Mouse (Mus musculus): ENCODE measurements around the gene Syngr4. TPM values are rescaled to one million over a fixed set of nuclear protein-coding genes. Genes with fewer than 3 reads are reported as not detected.
"Not testable (repeated sequence)": the region's sequence is repeated elsewhere in the genome, so short reads cannot be mapped to it uniquely, and the experiment has no call there.

The Syngr4 gene
- total RNA-seq, 2 experiments from 2014 or later, result not detected

DNA sequence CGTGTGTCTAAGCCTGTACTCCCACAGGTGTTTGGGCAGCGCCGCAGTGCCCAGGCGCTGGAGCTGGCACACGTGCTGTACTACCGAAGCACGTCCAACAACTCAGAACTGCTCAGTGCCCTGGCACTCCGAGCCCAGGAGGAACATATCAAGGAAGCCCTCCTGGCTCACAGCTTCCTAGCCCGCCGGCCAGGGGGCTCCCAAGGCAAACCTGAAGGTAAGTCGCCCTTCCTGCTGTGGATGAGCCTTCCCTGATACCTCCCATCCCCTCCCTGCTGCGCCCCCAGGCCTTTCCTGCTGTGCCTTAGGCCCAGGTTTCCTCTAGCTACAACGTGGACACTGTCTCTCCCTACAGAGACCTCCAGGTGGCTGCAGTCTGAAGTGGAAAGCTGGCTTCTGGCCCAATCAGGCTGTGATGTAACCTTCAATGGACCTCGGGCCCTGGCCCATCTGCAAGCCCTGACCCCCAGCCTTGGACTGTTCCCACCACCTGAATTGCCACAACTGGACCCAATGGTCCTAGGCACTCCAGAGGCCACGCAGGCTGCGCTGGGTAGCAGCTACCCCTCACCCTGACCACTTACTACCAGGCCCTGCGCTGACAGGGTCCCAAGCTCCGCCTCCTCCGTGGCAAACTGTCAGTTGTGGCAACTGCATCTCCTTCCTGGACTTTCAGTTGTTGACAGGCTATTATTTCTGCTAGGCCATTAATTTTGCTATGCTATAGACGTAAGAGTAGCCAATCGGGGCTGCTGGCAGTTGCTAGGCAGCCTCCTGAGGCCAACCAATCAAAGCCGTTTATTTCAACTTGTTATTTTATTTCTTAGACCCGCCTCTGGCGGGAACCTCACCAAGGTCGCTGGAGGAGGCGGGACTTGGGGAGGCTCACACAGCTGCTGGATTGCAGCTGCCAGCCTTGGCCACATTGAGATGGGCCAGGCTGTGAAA is 19.8 kb upstream of the Syngr4 start:
- peak; percentile 59 to 63 for DNase-seq (ENCODE audit: low spot score in 2 of 2)

DNA sequence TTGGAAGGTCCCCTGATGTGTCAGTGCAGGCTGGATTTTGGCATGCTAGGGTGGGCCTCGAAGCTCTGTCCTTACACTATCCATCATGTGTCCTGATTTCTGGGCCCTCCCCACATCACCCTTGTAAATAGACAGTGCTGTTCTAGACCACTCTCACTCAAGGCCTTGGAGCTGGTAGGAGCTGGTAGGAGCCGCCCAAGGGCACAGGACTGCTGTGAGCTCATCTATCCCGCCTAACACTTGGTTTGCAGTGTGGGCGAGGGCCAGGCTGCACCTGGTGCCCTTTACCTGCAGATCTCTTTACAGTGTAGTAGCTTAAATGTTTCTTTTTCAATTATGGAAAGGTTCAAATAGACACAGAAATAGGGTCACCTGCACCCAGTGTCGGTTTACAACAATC is 18.5 kb upstream of the Syngr4 start:
- no peak for DNase-seq (ENCODE audit: low spot score in 2 of 2)

DNA sequence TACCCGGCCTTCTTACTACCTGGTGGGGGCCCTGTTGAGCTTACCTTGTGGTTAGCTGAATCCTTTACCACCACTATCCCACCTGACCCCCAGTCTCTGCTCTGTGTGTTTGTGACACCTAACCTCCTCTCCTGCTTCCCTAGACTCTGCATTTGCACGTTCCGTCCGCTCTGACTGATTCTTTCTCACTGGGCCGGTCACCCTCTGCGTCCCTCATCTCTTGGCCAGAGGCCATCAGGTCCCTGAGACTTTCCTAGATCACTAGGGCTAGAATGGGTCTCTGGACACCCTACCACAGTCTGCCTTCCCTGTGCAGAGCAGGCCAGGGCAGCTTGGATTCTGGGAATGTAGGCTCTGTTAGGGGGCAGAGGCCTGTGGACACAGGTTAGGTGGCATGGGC is 17.6 kb upstream of the Syngr4 start:
- DNase-seq (ENCODE audit: low spot score in 2 of 2), result no peak

DNA sequence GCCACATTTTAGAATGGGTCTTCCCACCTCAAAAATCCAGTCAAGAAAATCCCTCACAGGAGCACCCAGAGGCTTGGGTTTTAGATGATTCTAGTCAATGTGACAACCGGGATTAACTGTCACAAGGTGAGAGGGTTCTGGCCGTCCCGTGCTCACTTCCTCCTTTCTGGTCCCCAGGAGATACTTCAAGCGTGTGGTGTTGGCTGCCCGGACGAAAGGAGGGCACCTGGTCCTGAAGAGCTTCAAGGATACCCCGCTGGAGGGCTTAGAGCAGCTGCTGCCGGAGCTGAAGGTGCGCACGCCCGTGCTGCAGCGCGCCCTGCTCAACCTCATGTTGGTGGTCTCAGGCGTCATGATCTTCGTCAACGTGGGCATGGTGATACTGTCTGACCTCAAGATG is 12.6 kb upstream of the Syngr4 start:
- DNase-seq (ENCODE audit: low spot score in 2 of 2), result no peak

DNA sequence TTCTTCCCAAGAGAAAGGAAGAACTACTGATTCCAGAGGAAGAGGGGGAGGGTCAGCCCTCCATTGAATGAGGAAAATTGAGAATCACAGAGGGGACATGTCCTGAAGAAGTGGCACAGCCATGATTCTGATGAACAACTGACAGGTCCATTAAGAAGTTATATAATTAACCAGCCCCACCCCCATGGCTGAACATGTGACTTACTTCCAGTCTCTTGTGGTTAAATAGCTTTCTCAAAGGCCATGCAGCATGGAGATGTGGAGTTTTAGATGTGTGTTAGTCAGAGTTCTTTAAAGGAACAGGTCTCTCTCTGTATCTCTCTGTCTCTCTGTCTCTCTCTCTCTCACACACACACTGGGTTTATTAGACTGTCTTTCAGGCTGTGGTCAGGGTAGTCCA is 11.9 kb upstream of the Syngr4 start:
- no peak for DNase-seq (ENCODE audit: low spot score in 2 of 2)

DNA sequence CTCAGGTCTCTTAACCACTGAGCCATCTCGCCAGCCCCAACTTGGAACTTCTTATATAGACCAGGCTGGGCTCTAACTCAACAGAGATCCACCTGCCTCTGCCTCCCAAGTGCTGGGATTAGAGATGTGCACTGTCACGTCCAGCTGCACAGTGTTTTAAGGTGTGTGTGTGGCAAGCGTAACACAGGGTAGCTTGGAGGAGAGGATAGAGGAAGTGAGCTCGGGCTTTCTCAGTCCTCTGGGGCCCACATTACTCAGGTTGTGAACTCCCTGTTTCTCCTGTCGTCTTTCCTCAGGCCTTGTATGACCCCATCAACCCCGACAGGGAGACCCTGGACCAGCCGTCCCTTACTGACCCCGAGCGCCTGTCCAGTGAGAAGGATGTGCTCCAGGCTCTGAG is 10.1 kb upstream of the Syngr4 start:
- DNase-seq (ENCODE audit: low spot score in 2 of 2), result no peak

DNA sequence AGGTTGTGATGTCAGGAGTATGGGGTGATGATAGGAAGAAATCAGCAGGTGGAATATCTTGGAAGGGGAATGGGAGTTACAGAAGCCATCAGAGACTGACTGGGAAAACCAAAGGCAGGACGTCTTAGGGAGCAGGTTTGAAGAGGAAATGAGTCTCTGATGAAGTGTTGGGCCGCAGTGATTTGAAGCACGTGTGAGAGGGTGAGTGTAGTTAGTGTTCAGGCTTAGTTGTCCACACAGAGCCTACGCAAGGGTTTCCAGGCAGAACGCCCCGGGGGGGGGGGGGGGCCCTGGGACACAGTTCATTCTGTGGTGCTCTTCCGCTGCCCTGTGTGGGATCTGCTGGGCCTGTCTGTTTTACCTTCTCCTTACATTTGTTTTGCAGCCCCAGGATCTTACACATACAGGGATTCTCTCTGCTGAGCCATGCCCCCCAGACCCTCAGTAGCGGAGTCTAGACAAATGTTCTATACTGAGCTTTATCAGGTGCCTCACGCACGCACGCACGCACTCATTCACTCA is 6.0 kb upstream of the Syngr4 start:
- DNase-seq (ENCODE audit: low spot score in 2 of 2), result no peak

DNA sequence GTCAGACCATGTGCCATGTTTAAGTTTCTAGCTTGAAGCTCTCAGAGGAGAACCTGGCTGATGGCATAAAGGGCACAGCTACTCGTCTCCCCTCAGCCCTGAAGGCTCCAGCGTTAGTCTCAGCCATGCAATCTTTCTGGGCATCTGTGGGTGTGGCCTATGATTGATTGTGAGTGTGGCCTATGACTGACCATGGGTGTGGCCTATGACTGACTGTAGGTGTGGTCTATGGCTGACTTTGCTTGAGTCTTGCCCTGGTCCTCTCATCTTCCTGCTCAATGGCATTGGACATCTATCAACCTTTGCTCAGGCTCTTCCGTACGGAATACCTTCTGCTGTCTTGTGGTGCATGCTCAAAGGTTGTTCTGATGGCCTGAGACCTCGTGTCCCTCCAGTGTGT is 5.0 kb upstream of the Syngr4 start:
- no peak for DNase-seq (ENCODE audit: low spot score in 2 of 2)

DNA sequence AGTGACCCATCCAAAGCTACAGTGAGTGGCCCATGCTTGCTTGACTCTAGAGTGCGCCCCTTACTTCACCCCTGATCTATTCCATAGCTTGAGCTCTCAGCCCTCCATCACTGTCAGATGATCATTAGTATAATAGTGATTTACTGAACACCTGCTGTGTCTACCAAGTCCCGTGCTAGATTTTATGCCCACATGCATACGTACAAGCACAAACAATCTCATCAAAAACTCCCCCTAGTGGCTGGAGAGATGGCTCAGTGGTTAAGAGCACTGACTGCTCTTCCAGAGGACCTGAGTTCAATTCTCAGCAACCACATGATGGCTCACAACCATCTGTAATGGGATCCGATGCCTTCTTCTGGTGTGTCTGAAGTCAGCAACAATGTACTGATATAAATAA is 1.6 kb upstream of the Syngr4 start:
- DNase-seq (ENCODE audit: low spot score in 2 of 2), result not testable (repeated sequence)

DNA sequence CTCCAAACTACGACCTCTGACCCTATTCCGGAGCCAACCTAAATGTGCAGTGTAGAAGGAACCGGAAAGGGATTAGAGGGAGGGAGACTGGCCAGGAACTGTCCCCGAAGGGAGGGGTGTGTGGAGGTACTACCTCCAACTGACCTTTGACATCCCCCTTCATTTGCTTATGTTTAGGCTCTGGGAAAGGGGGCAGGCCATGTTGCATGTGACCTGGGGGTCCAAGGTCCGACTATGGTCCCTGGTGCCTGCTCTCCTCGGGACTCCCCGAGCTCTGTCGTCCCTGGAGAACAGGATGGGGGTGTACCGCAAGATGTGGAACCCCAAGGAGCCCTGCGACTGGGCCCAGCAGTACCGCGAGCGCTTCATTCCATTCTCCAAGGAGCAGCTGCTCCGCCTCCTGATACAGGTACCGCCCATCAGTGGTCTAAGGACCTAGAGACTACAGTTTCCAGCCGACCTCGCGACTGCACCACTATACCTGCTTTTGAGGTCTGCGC is 794 bp upstream of the Syngr4 start:
- peak; percentile 47 to 53 for DNase-seq (ENCODE audit: low spot score in 2 of 2)

DNA sequence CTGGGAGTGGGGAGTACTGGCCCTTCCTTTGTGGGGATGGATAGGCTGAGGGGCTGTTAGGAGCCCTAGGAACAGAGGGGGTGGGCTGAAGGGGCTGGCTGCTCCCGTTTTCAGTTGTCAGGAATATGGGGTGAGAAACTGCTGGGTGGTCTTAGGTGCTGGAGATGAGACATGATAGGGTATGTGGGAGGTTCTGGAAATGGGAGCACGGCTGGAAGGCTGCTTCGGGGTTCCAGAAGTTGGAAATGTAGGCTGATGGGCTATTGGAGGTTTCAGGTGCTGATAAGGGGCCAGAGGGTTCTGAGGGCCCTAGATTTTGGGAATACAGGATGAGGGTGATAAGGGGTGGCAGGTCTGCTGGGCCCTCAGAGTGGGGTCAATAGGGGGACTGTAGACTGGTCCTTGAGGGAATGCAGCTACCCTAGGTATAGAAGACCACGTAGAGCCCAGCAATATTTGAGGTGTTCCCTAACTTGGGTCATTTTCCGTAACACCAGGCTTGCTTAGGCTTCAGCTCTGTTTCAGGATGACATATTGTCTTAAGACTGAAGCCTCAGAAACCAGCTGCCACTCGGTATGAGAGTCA is 490 bp downstream of the Syngr4 start:
- DNase-seq (ENCODE audit: low spot score in 2 of 2), result no peak

DNA sequence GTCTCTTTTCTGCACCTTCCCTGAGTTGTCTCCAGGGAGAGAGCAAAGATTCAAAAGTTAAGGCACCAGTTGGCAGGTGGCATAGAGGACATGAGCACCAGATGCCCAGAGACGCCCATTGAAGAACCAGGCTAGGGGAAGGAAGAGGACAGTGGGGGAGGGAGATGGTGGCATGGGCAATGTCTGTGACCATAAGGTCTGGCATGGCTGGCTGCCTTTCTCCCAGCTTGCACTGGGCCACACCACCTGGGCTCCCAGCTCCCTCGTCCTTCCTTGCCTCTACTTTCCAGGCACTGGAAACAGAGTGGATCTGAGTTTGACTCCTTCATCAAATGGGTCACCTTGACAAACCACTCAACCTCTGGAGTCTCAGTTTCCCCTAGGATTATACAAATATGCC is 3.9 kb downstream of the Syngr4 start:
- DNase-seq (ENCODE audit: low spot score in 2 of 2), result no peak

DNA sequence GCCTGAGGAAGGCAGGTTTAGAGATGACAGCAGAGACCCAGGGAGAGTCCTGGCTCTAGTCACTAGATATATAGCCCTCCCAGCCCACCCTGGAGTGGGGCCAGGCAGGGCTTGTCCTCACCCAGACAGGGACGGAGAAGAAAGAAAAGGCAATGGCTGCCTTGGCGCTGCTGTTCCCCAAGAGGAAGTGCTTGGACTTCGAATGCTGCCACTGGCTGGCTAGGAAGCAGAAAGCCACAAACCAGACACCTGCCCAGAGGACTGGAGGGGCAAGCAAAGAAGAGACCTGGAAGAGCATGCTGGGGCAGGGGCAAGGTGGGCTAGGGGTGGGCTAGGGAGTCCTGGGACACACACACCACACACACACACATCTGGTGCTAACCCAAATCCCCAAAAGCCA is 9.3 kb downstream of the Syngr4 start:
- DNase-seq (ENCODE audit: low spot score in 2 of 2), result no peak

DNA sequence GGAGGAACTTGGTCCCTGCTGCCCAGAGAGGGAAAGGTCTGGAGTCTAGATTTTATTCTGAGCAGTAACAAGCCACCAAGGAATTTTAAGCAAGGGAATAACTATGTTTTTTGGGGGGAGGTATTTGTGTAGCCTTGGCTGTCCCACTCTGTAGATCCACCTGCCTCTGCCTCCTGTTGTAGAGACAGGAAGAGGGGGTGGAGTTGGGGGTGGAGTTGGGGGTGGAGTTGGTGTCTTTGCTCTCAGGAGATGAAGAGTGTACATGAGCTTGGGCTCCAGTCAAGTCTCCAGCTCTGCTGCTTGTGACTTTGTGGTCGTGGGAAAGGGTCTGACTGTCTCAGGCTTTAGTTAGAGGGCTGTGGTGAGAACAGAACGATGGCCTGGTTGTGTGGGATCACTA is 15.5 kb downstream of the Syngr4 start:
- DNase-seq (ENCODE audit: low spot score in 2 of 2), result no peak

DNA sequence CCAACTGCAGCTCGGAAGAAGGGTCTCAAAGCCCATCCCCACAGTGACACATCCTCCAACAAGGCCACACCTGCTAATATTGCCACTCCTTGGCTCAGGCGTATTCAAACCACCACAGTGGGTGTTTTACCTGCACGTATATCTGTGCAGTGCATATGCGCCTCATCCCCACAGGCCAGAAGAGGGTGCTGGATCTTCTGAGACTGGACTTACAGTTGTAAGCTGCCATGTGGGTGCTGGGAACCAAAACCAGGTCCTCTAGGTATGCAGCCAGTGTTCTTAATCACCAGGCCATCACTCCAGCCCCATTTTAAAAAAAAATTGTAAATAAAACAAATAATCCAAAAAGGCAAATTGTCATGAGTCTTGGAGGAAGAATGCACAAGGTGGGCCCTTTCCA is 16.0 kb downstream of the Syngr4 start:
- no peak for DNase-seq (ENCODE audit: low spot score in 2 of 2)

DNA sequence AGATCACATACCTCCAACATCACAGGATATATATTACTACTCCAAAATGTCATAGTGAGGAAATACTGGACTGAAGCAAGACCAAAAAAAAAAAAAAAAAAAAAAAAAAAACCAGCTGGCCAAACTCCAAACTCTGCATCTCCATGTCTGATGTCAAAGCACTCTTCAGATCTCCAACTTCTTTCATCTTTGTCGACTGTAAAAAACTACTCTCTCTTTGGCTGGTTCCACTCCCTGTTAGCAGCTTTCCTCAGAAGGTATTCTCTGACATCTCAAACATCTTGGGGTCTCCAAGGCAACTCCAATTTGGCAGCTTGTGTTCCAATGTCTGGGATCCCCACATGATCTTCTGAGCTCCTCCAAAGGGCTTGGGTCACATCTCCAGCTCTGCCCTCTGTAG is 18.2 kb downstream of the Syngr4 start, which contains the start of gene Grin2d:
Gene Grin2d (minus strand): TSS at position 101 of the 400 bp plus-strand sequence.
- not testable (repeated sequence) for DNase-seq (ENCODE audit: low spot score in 2 of 2)

DNA sequence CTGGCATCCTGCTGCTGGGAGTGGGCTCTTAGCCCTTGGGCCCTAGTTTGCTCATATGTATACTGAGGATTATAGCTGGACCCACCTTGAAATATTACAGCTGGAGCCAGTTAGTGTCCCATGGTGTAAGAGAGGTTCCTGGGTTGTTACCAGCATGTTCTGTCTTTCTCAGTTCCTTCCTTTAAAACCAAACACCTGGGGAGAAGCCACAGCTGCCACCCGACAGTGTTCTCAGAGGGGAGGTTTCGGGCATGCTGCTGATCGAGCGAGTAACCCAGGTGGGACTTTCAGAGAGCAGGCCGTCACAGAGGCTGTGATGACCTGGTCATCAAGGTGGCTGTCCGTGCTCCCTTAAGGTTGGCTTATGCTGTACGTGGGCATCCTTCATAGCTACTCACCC is 19.6 kb downstream of the Syngr4 start:
- no peak for DNase-seq (ENCODE audit: low spot score in 2 of 2)

DNA sequence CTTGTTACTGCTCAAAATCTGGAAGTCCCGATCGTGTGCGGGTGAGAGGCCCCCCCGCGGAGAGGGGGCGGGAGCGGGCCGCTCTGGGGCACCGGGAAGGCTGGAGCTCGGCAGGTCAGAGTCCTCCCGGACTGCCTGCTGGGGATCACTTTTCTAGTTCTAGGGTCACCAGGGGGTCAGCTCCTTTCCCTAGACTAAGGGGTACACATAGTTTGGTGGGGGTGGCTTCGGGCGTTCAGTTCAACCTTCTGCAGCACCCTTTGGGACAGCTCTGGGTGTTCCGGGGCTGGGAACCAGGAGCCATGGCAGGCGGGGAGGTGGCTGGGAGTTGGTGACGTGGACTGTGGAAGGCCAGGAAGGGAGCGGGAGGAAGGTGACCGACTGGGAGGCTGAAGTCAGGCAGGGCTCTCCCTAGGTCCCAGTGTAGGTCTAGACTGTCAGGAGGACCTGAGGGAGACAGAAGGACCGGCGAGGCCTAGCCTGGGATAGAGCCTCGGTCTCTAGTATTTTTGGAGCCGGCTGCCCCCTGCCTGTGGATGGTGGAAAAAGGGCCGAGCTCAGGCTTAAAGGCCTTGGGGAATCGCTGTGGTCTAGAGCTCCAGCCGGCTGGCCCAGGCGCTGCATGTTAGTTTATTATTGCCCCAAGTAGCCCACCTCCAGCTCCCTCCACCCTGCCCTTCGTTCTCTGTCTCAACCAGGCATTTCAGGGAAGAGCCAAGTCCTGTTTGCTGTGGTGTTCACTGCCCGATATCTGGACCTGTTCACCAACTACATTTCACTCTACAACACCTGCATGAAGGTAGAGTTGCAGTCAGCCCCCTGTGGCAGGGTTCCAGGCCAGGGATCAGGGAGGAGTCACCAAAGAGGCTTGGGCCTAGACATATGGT is 23.2 kb downstream of the Syngr4 start:
- peak; percentile 61 to 75 for DNase-seq (ENCODE audit: low spot score in 2 of 2)

DNA sequence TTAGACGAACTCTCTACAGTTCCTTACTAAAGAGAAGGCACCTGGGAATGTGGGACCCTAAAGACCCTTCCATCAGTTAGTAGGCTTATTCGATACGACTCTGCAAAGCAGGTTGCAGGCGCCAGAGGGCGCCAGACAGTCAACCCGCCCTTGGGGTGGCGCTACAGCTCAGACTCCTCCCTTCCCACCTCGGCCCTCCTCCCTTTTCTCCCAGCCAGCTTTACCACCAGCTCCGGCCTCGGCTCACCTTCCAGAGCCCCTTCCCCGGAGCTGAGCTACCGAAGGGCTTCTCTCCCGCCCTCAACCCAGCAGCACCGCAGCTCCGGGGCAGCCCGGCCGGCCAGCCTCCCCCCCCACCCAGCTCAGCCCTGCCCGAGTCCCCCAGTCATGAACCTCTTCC is 23.9 kb downstream of the Syngr4 start, which contains the start of gene Kdelr1:
Gene Kdelr1 (plus strand): TSS at position 149 of the 400 bp plus-strand sequence.
- DNase-seq (ENCODE audit: low spot score in 2 of 2), result peak; percentile 89 to 94

DNA sequence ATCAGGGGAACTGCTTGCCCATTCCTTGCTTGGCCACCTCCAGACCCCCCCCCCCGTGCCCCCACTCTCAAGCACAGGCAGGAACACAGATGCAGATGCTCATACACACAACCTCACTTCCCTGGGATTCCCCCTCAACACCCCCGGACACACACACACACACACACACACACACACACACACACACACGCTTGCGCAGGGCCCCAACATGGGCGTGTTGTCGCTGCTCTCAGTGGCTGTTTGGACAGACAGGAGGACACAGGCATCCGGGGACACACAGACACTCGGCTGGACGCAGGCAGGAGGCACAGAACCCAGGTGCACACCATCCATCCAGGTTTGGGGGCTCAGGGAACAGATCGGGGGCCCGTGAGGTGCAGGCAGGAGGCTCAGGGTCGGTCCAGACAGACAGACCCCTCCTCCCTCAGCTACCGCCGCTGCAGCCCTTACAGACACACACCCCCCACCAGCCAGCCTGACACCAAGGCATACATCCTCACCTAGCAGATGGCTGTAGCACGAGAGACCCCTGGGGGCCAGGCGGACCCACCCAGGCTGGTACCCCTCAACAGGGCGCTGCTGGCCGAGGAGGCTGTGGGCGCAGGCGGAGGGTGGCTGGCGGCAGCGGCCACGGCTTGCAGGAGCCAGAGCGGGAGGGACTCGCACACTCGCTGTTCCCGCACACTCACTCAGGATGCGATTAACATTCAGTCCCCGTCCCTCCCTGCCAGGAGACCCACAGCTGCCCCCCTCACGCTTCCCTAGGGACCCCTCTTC is 26.0 kb downstream of the Syngr4 start:
- DNase-seq (ENCODE audit: low spot score in 2 of 2), result no peak
